Mouse (Mus musculus) lung, embryonic 16.5 days (tissue): ENCODE measurements at regions not wholly inside any gene's neighbourhood (a gene's known extent, or its start where the extent isn't known, plus 50 kb on each side); places are given as distances from the start of the nearest gene placed in this dataset.

Source experiments
- ATAC-seq: fragments of 200-750 bp; cut with Nextera tagmentation; 2 replicates; pipeline ENCODE4 v1.8.0; 2017; ENCODE audit warnings: low read depth, mild to moderate bottlenecking, moderate library complexity
- H3K27ac ChIP-seq: fragments of 300-500 bp; sonication (generic); 2 replicates; pipeline ENCODE4 v1.5.1; 2014; ENCODE audit warnings: mild to moderate bottlenecking, control low read depth, low read length
- H3K27me3 ChIP-seq: fragments of 300-500 bp; sonication (generic); 2 replicates; pipeline ENCODE4 v1.6.1; 2014; ENCODE audit warnings: low read depth, low read length, mixed read lengths; ENCODE audit not compliant: control insufficient read depth, insufficient read depth
- H3K36me3 ChIP-seq: fragments of 300-500 bp; sonication (generic); 2 replicates; pipeline ENCODE4 v1.6.1; 2014; ENCODE audit warnings: low read length; ENCODE audit not compliant: control insufficient read depth, insufficient read depth
- H3K4me1 ChIP-seq: fragments of 300-500 bp; sonication (generic); replicated peaks from 2 replicates; pipeline ENCODE4 v1.6.1; 2014; ENCODE audit warnings: low read length, mixed read lengths; ENCODE audit not compliant: control insufficient read depth, insufficient read depth
- H3K4me2 ChIP-seq: fragments of 300-500 bp; sonication (generic); 2 replicates; pipeline ENCODE4 v1.6.1; 2014; ENCODE audit warnings: low read depth, low read length, control low read depth
- H3K4me3 ChIP-seq: fragments of 300-500 bp; sonication (generic); 2 replicates; pipeline ENCODE4 v1.5.1; 2014; ENCODE audit warnings: mild to moderate bottlenecking, low read length, control low read depth
- H3K9ac ChIP-seq: fragments of 300-500 bp; sonication (generic); 2 replicates; pipeline ENCODE4 v1.6.1; 2014; ENCODE audit warnings: low read length, control low read depth
- H3K9me3 ChIP-seq: fragments of 300-500 bp; sonication (generic); 2 replicates; pipeline ENCODE4 v1.6.1; 2016; ENCODE audit warnings: low read length; ENCODE audit not compliant: control insufficient read depth
- WGBS: fragments of 180-500 bp; shearing (Covaris S2); extraction: QIAGEN DNeasy Blood & Tissue Kit; methylation state at CpG from one replicate; pipeline ENCODE4 v1.1.7; 2014; 5-methylcytosine and 5-hydroxymethylcytosine counted together

DNA sequence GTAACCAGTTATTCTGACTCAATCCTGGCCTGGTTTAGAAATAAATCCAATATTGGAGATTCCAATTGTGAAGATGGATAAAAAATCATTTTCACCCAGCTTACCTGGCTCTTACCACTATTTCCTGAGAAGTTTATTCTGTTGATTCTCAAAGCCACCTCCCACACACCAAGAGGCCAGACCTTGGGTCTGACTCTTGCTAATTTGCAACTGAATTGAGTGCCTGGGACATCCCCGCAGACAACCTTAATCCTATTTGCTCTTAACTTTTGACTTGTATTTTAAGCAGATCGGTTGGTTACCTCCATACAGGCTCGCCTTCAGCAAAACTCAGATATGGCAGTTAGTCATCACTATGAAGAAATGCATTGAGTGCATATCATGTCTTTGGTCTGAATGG is 115.8 kb upstream of the Arhgap18 start:
- Histone ChIP-seq H3K36me3 (no peaks in the 10 kb centered on the region), H3K27ac (no peak overlapping the region), H3K4me2 (no peak overlapping the region), H3K9me3 (no peaks in the 10 kb centered on the region), H3K4me3 (no peak overlapping the region), H3K4me1 (no peaks in the 10 kb centered on the region), H3K9ac (no peak overlapping the region), H3K27me3 (no peaks in the 10 kb centered on the region)
- WGBS: 64% methylated on average over 3 of the region's 3 CpGs
- no peak for ATAC-seq

DNA sequence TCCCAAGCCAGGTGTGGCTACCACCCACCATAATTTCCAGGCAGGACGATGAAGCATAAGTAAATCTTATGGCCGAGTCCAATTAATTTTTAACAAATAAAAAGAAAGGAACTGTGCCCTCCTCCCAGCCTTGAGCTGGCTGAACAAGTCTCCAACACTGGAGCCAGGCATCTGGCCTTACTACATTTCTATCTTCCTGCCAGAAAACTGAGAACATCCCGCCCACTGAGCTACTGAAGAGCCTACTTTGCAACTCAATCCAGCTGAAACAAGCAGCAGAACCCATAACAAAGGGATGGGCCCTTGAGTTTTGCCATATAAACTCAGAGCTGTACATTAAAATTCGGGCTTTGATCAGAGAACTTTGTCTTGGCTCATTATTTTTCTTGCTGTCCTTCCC is 115.2 kb upstream of the Arhgap18 start:
- Histone ChIP-seq H3K9ac (no peak overlapping the region), H3K27me3 (no peaks in the 10 kb centered on the region), H3K4me2 (no peak overlapping the region), H3K4me1 (no peaks in the 10 kb centered on the region), H3K4me3 (no peak overlapping the region), H3K27ac (no peak overlapping the region), H3K9me3 (no peaks in the 10 kb centered on the region), H3K36me3 (no peaks in the 10 kb centered on the region)
- 64% methylated on average over 4 of the region's 4 CpGs for WGBS
- no peak for ATAC-seq

DNA sequence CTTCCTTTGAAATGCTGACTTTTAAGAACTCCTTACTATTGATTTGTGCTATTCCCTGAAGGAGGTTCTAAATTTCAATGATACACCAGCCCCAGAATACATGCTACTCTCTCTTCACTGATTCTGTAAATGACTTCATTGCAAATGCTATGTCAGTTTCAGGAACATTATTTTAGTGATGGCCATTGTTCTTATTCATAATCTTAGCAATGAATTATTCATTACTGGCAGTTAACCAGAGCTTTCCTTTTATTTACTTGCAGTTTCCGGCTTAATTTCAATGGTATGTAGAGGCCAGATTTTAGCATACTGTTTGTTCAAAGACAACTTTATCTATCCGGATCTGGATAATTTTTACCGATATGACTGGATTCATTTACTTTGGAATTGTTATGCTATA is 114.1 kb upstream of the Arhgap18 start:
- Histone ChIP-seq H3K9ac (no peak overlapping the region), H3K9me3 (no peaks in the 10 kb centered on the region), H3K36me3 (no peaks in the 10 kb centered on the region), H3K27ac (no peak overlapping the region), H3K4me1 (no peaks in the 10 kb centered on the region), H3K4me3 (no peak overlapping the region), H3K4me2 (no peak overlapping the region), H3K27me3 (no peaks in the 10 kb centered on the region)
- no peak for ATAC-seq
- WGBS: 78% methylated on average over 3 of the region's 3 CpGs

DNA sequence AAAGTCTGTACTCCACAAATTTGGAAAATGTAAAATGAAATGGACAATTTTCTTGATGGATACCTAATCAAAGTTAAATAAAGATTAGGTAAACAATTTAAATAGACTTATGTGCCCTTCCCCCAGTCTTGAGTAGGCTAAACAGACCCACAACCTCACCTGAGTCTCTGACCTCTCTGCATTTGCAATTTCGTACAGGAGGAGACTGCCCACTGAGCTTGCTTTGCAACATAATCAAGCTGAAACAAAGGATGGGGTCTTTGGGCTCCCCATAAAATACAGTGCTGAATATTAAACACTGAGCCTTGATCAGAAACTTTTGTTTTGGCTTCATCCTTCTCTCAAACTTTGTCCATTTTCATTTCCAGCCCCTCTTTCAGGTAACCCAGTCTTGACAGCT is 100.1 kb upstream of the Arhgap18 start:
- H3K36me3 ChIP-seq: no peaks in the 10 kb centered on the region
- no peak for ATAC-seq
- no peaks in the 10 kb centered on the region for H3K4me1 ChIP-seq
- H3K4me2 ChIP-seq: no peak overlapping the region
- 65% methylated on average over 1 of the region's 1 CpGs for WGBS
- H3K27me3 ChIP-seq: no peaks in the 10 kb centered on the region
- H3K27ac ChIP-seq: no peak overlapping the region
- H3K9me3 ChIP-seq: no peaks in the 10 kb centered on the region
- no peak overlapping the region for H3K4me3 ChIP-seq
- H3K9ac ChIP-seq: no peak overlapping the region

DNA sequence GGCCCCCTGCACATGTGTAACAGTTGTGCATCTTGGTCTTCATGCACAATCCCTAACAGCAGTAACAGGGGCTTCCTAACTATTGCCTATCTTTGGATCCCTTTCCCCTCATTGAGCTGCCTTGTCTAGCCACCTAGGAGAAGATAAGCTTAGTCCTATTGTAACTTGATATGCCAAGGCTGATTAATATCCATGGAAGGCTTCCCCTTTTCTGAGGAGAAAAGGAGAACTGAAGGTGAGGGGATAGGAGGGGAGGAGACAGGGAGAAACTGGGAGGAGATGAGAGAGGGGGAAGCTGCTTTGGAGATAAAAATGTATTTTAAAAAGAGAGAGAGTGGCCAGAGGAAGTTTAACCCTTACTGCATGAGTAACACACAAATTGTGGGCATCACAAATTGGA is 89.0 kb upstream of the Arhgap18 start:
- H3K27ac ChIP-seq: no peak overlapping the region
- H3K36me3 ChIP-seq: no peaks in the 10 kb centered on the region
- H3K4me1 ChIP-seq: no peaks in the 10 kb centered on the region
- no peak overlapping the region for H3K4me3 ChIP-seq
- H3K27me3 ChIP-seq: no peaks in the 10 kb centered on the region
- H3K9ac ChIP-seq: no peak overlapping the region
- no peak overlapping the region for H3K4me2 ChIP-seq
- no peak for ATAC-seq
- no peaks in the 10 kb centered on the region for H3K9me3 ChIP-seq

DNA sequence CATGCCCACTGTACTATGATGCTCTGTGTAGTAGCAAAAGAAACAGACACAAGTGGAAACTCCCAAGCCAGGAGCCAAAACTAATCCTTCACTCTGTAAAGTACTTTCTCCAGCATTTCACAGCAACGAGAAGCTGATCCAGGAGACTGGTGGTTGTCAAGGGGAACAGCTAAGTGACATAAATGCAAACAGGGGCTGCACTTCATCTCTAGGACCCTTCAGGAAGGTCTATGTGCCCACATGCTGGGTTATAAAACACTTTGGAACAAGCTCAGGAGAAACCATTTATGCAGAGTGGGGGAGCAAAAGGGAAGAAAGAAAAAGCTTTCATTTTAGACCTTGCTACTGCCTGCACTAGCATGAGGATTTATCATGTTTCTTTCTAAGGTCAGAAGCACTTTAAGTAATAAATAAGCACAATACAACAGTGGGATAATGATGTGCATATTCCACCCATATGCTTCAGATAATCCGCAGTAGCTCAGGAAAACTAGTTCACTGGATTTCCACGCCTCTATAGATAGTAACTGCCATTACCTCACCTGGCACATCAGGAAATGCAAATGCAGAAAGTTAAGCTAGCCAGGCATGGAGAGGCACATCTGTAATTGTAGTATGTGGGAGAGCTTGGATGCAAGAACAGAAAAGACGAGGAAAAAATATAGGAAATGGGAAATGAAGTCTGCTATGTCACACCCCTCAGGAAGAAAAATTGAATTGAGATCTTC is 73.6 kb upstream of the Arhgap18 start:
- peak; percentile 92 for ATAC-seq
- Histone ChIP-seq H3K27ac (no peak overlapping the region), H3K4me2 (0 out of 2 replicates have a peak overlapping the region, but pooled peaks have one; percentile 27), H3K36me3 (no peaks in the 10 kb centered on the region), H3K4me3 (no peak overlapping the region), H3K9ac (no peak overlapping the region), H3K27me3 (no peaks in the 10 kb centered on the region), H3K9me3 (no peaks in the 10 kb centered on the region), H3K4me1 (no peaks in the 10 kb centered on the region)
- 35% methylated on average over 4 of the region's 4 CpGs for WGBS

DNA sequence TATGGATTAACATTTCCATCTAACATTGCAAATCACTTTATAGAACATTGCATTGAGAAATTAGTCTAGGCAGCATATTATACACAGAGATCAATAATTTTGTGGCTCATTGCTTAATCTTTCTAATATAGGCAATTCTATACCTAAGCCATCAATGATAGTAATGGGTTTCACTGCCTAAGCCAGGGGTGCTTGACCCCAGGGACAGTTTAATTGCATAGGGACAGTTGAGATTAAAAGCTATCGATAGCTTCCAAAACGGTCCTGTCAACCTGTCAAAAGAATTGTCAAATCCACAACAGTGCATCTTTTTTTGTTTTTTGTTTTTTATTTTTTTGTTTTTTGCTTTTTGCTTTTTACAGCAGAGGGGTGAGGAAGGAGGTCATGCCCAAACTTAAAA is 58.5 kb upstream of the Arhgap18 start:
- Histone ChIP-seq H3K4me1 (0 out of 2 replicates have a peak, but pooled peaks cover 5% of the 10 kb centered on the region), H3K27ac (no peak overlapping the region), H3K4me2 (peak overlapping the region; percentile 73; the same call in 1 of the 2 replicates), H3K9ac (no peak overlapping the region), H3K9me3 (no peaks in the 10 kb centered on the region), H3K4me3 (no peak overlapping the region), H3K27me3 (no peaks in the 10 kb centered on the region), H3K36me3 (no peaks in the 10 kb centered on the region)
- no peak for ATAC-seq
- 76% methylated on average over 2 of the region's 2 CpGs for WGBS

DNA sequence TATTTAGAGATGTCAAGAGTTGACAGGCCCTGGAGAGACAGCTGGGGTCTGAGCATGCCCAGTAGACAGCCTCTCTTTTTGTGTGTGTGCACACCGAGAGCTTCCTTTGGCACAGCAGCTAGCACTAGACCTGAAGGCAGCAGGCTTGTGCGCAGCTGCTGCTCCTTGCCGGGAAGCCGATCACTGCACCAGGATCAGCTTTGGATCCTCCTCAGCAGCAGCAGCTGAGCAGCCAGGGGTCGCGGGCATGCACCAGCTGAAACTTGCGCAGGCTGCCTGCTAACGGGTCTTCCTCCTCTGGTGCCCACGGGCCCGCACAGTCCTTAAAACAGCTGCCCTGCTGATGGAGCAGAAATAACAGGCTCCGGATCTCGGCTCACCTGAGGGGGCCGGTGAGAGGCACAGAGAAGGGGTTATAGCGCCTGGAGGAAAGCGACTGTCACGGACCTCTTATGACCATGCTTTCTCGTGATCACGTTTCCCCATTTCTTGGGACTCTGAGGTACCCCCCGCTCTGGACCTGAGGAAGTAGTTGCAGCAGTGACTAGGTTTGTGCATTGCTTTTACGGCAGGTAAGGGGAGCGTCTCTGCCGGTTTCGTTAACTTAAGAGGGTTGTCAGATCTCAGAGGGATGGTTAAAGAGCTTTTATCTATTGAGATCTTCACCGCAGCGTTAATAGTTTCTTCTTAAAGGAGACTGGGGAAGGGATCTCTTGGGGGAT is 57.8 kb upstream of the Arhgap18 start:
- 3% methylated on average over 25 of the region's 25 CpGs for WGBS
- Histone ChIP-seq H3K4me2 (peak overlapping the region; percentile 73), H3K4me1 (0 out of 2 replicates have a peak, but pooled peaks cover 5% of the 10 kb centered on the region), H3K27me3 (no peaks in the 10 kb centered on the region), H3K4me3 (peak overlapping the region; percentile 42), H3K9me3 (no peaks in the 10 kb centered on the region), H3K36me3 (no peaks in the 10 kb centered on the region), H3K9ac (peak overlapping the region; percentile 37; the same call in 1 of the 2 replicates), H3K27ac (no peak overlapping the region)
- ATAC-seq: peak; percentile 34; the same call in 1 of the 2 replicates
